Mouse (Mus musculus) CH12.LX (cell line): ENCODE data around the gene Hddc2.

Experiments used
- CHD2 ChIP-seq: IDR thresholded peaks from 2 replicates; pipeline ENCODE4 v1.6.1; 2011; ENCODE audit warnings: low read length, improper control_type of control experiment
- CTCF ChIP-seq, 2 experiments: IDR thresholded peaks in 1 of 2; conservative IDR thresholded peaks in 1 of 2; 2 replicates each; pipeline ENCODE4 v1.5.1; 2011 to 2012; ENCODE audit warnings: low read depth in 2 of 2, low read length in 2 of 2, improper control_type of control experiment in 1 of 2, inconsistent platforms in 1 of 2, mild to moderate bottlenecking in 1 of 2, moderate library complexity in 1 of 2
- E2F4 ChIP-seq: IDR thresholded peaks from 2 replicates; pipeline ENCODE4 v1.6.1; 2011; ENCODE audit warnings: low read depth, low read length, improper control_type of control experiment; ENCODE audit not compliant: insufficient replicate concordance
- HCFC1 ChIP-seq: IDR thresholded peaks from 2 replicates; pipeline ENCODE4 v1.6.1; 2012; ENCODE audit warnings: low read depth, mild to moderate bottlenecking, inconsistent platforms, low read length, improper control_type of control experiment
- NELFE ChIP-seq: IDR thresholded peaks from 2 replicates; pipeline ENCODE4 v1.6.1; 2011; ENCODE audit warnings: low read depth, low read length, improper control_type of control experiment
- POLR2A ChIP-seq: IDR thresholded peaks from 2 replicates; pipeline ENCODE4 v1.6.1; 2011; ENCODE audit warnings: low read depth, mild to moderate bottlenecking, improper control_type of control experiment, low read length
- RAD21 ChIP-seq: IDR thresholded peaks from 2 replicates; pipeline ENCODE4 v1.6.1; 2011; ENCODE audit warnings: low read depth, mild to moderate bottlenecking, low read length, improper control_type of control experiment, moderate library complexity
- RCOR1 ChIP-seq: conservative IDR thresholded peaks from 2 replicates; pipeline ENCODE4 v1.6.1; 2012; ENCODE audit warnings: low read depth, mild to moderate bottlenecking, inconsistent platforms, low read length, improper control_type of control experiment
- ZC3H11A ChIP-seq: IDR thresholded peaks from 2 replicates; pipeline ENCODE4 v1.6.1; 2012; ENCODE audit warnings: low read depth, mild to moderate bottlenecking, inconsistent platforms, low read length, improper control_type of control experiment

DNA sequence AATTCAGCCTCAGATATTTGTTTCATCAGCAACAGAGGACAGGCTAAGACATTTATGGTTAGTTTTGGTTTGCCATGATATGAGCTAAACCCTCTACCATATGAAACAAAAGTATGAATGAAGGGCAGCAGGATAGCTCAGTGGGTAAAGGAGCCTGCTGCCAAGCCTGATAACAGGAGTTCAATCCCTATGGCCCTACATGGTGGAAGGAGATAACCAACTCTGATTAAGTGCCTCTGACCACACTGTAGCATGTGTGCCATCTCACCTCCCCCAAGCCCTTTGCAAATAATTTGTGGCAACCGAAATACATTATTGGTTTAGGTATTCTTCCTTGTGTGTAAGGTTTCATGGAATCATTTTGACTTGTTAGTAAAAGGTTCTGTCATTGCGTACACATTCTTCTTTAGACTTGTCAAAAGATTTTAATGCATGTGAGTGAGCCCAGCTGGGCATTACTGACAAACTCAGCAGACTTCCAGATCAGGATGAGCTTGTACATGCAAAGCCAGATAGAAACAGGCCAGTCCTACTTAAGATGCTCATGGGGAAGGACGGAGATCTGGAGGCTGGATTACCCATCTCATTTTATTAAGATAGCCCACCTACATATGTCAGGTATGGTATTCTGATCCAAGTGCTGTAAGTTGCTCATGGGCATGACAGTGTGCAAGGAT is 17.2 kb downstream of the Hddc2 start:
- no peak for TF ChIP-seq CHD2
- no peak for TF ChIP-seq NELFE
- no peak for TF ChIP-seq E2F4
- TF ChIP-seq HCFC1: no peak
- no peak for TF ChIP-seq CTCF (conservative IDR thresholded peaks at IDR 0.05 in 1 of 2, IDR thresholded peaks at IDR 0.05 in 1 of 2; ENCODE audit: low read depth in 2 of 2, low read length in 2 of 2)
- no peak for TF ChIP-seq POLR2A
- no peak for TF ChIP-seq RCOR1
- no peak for TF ChIP-seq RAD21
- no peak for TF ChIP-seq ZC3H11A
